Mouse (Mus musculus): ENCODE measurements around the gene Bex3. TPM values are rescaled to one million over a fixed set of nuclear protein-coding genes. Genes with fewer than 3 reads are reported as not detected.
A peak's percentile ranks its signal among the peaks of the same experiment; 100 is the strongest.
"Not testable (repeated sequence)": the region's sequence is repeated elsewhere in the genome, so short reads cannot be mapped to it uniquely, and the experiment has no call there.

Bex3 gene
- polyA plus RNA-seq, 1 experiment from 2014 or later = 632 TPM

DNA sequence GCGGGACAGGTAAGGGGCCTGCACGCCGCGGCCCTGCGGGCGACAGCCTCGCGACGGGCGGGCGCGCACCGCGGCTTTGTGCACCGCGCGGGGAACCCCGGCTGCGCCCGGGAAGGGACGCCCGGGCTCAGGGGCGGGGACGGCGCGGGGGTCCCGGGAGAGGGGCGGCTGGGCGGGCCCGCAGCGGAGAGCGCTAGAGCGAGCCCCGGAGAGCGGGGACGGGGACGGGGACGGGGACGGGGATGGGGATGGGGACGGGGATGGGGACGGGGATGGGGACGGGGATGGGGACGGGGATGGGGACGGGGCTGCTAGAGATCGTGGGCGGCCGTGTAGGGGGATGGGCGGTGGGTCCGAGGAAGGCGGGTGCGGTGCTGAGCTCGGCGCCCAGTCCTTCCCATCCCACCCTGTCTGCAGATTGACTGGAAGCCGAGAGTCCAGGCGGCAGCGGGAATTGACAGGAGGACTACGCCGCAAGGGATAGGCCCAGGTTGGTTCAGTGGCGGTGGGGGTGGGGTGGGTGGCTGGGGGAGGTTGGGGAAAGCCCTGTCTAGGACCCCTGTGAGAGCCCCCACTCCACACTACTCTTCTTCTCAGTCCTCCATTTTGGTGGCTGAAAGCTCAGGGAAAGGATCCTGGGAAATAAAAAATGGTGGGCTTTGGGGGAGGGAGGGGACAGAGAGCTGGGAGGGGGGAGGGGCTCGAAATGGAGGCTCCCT, 499 bp downstream of the Bex3 start:
- peak overlapping the region; percentile 61 for H3K27ac ChIP-seq

DNA sequence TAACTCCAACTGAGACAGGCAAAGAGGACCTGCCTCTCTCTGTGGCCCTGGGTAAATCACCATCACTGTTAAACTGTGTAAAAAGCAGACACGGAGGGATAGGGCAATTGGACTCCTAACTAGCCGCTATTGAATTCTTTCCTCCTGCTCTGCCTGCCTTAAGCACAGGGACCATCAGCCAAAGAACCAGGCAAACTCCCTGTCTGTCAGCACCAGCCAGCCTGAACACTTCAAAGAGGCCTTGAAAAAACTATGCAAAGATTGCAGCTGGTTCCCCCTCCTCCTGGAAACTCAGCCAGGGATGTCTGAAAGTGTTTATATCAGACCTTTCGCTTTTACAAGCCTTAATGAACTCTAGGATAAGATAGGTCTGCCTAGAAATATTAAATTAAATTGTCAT, 4.5 kb downstream of the Bex3 start:
- no peaks in the 10 kb centered on the region; the same call in 1 of the 2 replicates for H3K36me3 ChIP-seq (replicated peaks)
- peaks cover 10% of the 10 kb centered on the region for H3K27me3 ChIP-seq
- H3K4me1 ChIP-seq = peaks cover 12% of the 10 kb centered on the region
- no peaks in the 10 kb centered on the region for H3K9me3 ChIP-seq
- H3K27ac ChIP-seq = peak overlapping the region; percentile 59; the same call in 1 of the 2 replicates
- no peak overlapping the region for H3K9ac ChIP-seq
- H3K4me2 ChIP-seq = no peak overlapping the region
- WGBS = 21% methylated on average over 3 of the region's 3 CpGs
- no peak for ATAC-seq (ENCODE audit: low FRiP score)
- no peak overlapping the region for H3K4me3 ChIP-seq (replicated peaks)

More for the DNA sequence above, 499 bp downstream of the Bex3 start:
- H3K36me3 ChIP-seq (replicated peaks); H3K9me3 ChIP-seq; H3K27me3 ChIP-seq: not testable (repeated sequence)
- Histone ChIP-seq H3K4me3 (replicated peaks) (peak overlapping the region; percentile 43), H3K4me2 (peak overlapping the region; percentile 52), H3K4me1 (peaks cover 12% of the 10 kb centered on the region), H3K9ac (peak overlapping the region; percentile 54)
- ATAC-seq (ENCODE audit: low FRiP score) = peak; percentile 52
- 13% methylated on average over 3 of the region's 60 CpGs for WGBS

DNA sequence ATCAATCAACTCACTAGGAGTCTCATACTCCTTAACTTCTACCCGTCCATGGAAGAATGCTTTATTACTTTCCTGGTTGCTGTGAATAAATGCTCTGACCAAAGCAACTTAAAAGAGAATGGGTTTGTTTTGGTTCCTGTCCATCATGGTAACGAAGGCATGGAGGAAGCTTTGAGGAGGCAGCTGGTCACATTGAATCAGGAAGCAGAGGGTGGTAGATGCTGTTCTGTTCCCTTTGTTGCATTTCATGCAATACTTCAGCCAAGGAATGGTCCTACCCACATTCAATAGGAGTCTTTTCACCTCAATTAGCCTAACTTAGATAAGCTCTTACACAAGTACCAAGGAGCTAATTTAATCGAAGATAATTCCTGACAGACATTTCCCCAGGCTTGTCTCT, 5.3 kb downstream of the Bex3 start:
- Histone ChIP-seq H3K9me3 (no peaks in the 10 kb centered on the region), H3K27ac (no peak overlapping the region), H3K9ac (no peak overlapping the region), H3K4me3 (replicated peaks) (no peak overlapping the region), H3K4me1 (peaks cover 12% of the 10 kb centered on the region), H3K4me2 (no peak overlapping the region), H3K27me3 (peaks cover 10% of the 10 kb centered on the region), H3K36me3 (replicated peaks) (no peaks in the 10 kb centered on the region; the same call in 1 of the 2 replicates)
- 27% methylated on average over 3 of the region's 3 CpGs for WGBS
- ATAC-seq (ENCODE audit: low FRiP score) = peak; percentile 76; the same call in 1 of the 2 replicates

DNA sequence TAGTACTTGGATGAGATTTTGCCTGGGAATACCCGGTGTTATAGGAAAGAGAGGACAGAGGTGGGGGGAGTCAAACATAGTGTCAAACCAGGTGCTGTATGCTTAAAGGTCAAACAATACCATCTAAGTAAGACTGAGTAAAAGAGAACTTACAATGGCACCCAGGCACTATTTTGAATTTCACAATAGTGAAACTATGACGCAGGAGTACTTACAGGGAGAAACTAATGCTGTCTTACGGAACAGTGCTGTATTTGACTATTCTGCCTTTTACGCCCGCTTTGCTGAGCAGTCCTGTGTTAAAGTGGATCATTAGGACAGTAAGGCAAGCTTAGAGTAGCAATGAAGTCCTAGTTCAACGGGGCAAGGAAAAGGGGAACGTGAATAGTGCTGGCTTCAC, 7.5 kb downstream of the Bex3 start:
- H3K27me3 ChIP-seq = peaks cover 13% of the 10 kb centered on the region
- no peaks in the 10 kb centered on the region; the same call in 1 of the 2 replicates for H3K4me1 ChIP-seq
- H3K4me2 ChIP-seq = no peak overlapping the region
- 75% methylated on average over 7 of the region's 7 CpGs for WGBS
- no peak overlapping the region for H3K27ac ChIP-seq
- H3K9me3 ChIP-seq = no peaks in the 10 kb centered on the region
- no peak overlapping the region for H3K9ac ChIP-seq
- no peak for ATAC-seq (ENCODE audit: low FRiP score)
- no peak overlapping the region for H3K4me3 ChIP-seq (replicated peaks)
- H3K36me3 ChIP-seq (replicated peaks) = no peaks in the 10 kb centered on the region

DNA sequence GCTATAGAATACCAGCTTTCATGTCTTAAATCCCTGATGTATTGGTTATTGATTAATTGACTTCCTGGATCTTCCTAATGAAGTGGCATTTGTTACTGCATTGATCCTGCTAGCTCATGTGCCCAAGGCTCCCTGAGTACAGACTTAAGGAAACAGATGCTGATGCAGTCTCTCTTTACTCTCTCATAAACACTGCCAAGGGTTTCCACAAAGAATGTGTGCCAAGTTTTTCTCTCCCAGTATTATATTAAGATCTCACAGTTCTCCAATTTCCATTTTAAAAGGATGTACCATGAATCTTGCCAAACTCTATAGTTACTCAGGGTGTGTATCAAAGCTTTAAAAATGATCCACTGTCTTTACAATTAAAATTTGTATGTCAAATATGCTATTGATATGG, 8.3 kb downstream of the Bex3 start:
- H3K4me1 ChIP-seq = no peaks in the 10 kb centered on the region; the same call in 1 of the 2 replicates
- no peaks in the 10 kb centered on the region for H3K9me3 ChIP-seq
- H3K27ac ChIP-seq = no peak overlapping the region
- no peak for ATAC-seq (ENCODE audit: low FRiP score)
- peaks cover 13% of the 10 kb centered on the region for H3K27me3 ChIP-seq
- H3K4me3 ChIP-seq (replicated peaks) = no peak overlapping the region
- no peak overlapping the region for H3K4me2 ChIP-seq
- H3K9ac ChIP-seq = no peak overlapping the region
- no peaks in the 10 kb centered on the region for H3K36me3 ChIP-seq (replicated peaks)

DNA sequence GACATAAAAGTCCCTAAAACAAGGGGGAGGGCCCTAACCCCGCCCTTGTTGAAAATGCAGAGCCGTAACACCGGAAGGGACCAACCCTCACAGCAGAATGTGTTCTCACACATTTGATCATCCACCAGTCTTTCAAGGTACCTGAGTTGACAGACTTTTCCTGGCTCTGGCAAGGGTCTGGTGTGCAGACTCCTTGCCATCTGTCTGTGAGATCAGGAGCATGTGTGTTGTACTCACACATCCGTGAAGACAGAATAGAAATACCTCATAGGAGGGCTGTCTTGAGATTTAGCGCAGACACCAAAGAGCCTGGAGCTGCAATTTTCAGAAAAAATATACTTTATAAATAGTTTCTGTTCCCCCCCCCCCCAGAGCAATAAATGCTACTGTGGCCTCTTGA, 9.4 kb downstream of the Bex3 start:
- H3K4me1 ChIP-seq = no peaks in the 10 kb centered on the region; the same call in 1 of the 2 replicates
- no peak for ATAC-seq (ENCODE audit: low FRiP score)
- no peak overlapping the region for H3K27ac ChIP-seq

DNA sequence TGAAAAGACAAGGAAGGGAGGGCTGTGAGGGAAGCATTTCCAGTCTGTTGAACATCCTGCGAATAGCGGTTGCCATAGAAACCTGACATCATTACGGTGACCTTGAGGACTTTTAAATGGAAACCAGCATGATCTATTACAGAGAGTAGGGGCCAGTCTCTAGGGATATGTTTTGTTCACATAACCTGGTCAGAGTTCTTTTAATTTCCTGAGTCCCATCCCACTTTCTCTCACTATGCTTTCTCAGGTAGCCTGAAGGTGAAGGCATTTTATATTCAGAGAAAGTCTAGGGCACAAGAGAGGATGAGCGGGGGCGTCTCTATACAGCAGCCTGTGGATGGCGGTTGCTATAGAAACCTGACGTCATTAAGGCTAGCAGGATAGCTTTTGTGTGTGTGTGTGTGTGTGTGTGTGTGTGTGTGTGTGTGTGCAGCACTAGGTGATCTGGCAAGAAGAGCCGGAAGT, 20.8 kb downstream of the Bex3 start:
- Histone ChIP-seq H3K36me3 (replicated peaks) (no peaks in the 10 kb centered on the region), H3K4me3 (replicated peaks) (no peak overlapping the region), H3K27ac (peak overlapping the region; percentile 50; the same call in 1 of the 2 replicates), H3K4me1 (no peaks in the 10 kb centered on the region), H3K4me2 (peak overlapping the region; percentile 39), H3K27me3 (no peaks in the 10 kb centered on the region), H3K9ac (no peak overlapping the region), H3K9me3 (no peaks in the 10 kb centered on the region)
- ATAC-seq (ENCODE audit: low FRiP score) = peak; percentile 98
- WGBS = 15% methylated on average over 8 of the region's 8 CpGs

More for the DNA sequence above, 9.4 kb downstream of the Bex3 start:
- H3K27me3 ChIP-seq = peaks cover 13% of the 10 kb centered on the region
- H3K36me3 ChIP-seq (replicated peaks) = no peaks in the 10 kb centered on the region
- no peak overlapping the region for H3K4me2 ChIP-seq
- no peak overlapping the region for H3K9ac ChIP-seq
- 72% methylated on average over 5 of the region's 5 CpGs for WGBS
- H3K4me3 ChIP-seq (replicated peaks) = no peak overlapping the region
- H3K9me3 ChIP-seq = no peaks in the 10 kb centered on the region

DNA sequence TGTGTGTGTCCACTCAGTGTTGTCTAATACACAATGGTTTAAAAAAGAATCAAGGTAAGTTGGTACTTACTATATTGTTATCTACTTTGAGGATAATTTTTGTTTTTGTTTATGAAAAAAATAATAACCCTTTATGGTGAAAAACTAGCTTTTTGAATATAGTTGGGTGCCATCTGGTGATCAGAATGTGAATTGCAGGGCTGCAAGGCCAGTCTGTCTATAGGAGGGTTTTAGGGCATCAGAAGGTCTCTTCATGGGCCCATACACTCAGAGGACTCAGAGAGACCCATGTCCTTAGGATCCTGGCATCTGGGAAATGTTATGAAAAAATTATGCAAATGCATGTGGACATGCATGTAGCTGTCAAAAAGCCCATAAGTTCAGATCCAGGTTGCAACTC, 34.2 kb downstream of the Bex3 start:
- no peak overlapping the region for H3K27ac ChIP-seq
- no peak overlapping the region for H3K4me3 ChIP-seq (replicated peaks)
- no peaks in the 10 kb centered on the region for H3K27me3 ChIP-seq
- no peak overlapping the region for H3K9ac ChIP-seq
- no peak for ATAC-seq (ENCODE audit: low FRiP score)
- no peaks in the 10 kb centered on the region for H3K9me3 ChIP-seq
- H3K4me2 ChIP-seq = no peak overlapping the region
- no peaks in the 10 kb centered on the region for H3K4me1 ChIP-seq
- H3K36me3 ChIP-seq (replicated peaks) = no peaks in the 10 kb centered on the region

DNA sequence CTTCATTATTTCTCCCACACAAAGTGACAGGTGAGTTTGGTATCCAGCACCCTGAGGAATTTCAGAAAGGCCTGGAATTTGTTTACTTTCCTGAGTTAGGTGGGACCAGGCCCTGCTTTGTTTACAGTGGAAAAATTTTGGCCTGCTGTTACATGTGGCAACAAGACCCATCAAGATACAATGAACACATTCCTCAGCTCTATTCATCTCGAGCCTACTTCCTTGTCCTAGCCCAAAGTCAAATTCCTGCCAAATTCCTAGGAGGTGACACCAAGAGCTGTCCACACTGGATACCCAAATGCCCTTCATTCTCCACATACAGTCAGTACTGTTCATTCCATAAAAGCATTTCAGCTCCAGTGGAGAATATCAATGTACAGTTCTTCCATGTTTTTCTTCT, 36.1 kb downstream of the Bex3 start:
- no peak overlapping the region for H3K27ac ChIP-seq
- no peak overlapping the region for H3K9ac ChIP-seq
- H3K4me2 ChIP-seq = no peak overlapping the region
- no peaks in the 10 kb centered on the region for H3K27me3 ChIP-seq
- WGBS = 43% methylated on average over 1 of the region's 1 CpGs
- H3K9me3 ChIP-seq = no peaks in the 10 kb centered on the region
- no peak overlapping the region for H3K4me3 ChIP-seq (replicated peaks)
- no peaks in the 10 kb centered on the region for H3K36me3 ChIP-seq (replicated peaks)
- ATAC-seq (ENCODE audit: low FRiP score) = no peak
- no peaks in the 10 kb centered on the region for H3K4me1 ChIP-seq

DNA sequence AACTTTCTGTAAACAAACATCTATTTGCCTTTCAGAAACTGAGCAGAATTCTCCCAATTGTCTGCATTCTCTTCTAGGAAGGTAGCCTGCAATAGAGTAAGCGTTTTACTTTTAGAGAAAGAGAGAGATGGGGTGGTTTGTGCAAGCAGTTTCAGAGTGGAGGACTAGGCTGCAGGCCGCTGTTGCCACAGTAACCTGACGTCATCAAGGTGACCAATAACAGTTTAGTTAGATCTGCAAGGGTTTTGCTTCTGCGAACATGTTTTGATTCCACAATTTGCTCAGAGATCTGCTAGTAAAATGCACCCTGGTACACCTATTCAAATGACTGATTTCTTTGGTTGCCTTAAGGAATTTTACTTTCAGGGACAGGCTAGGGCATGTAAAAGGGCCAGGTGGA, 43.2 kb downstream of the Bex3 start:
- Histone ChIP-seq H3K9ac (no peak overlapping the region), H3K9me3 (no peaks in the 10 kb centered on the region), H3K4me3 (replicated peaks) (no peak overlapping the region), H3K4me2 (peak overlapping the region; percentile 29; the same call in 1 of the 2 replicates), H3K36me3 (replicated peaks) (no peaks in the 10 kb centered on the region), H3K4me1 (peaks cover 5% of the 10 kb centered on the region; the same call in 1 of the 2 replicates), H3K27me3 (0 out of 2 replicates have a peak, but pooled peaks cover 2% of the 10 kb centered on the region), H3K27ac (no peak overlapping the region)
- ATAC-seq (ENCODE audit: low FRiP score) = peak; percentile 83; the same call in 1 of the 2 replicates
- 33% methylated on average over 4 of the region's 4 CpGs for WGBS

DNA sequence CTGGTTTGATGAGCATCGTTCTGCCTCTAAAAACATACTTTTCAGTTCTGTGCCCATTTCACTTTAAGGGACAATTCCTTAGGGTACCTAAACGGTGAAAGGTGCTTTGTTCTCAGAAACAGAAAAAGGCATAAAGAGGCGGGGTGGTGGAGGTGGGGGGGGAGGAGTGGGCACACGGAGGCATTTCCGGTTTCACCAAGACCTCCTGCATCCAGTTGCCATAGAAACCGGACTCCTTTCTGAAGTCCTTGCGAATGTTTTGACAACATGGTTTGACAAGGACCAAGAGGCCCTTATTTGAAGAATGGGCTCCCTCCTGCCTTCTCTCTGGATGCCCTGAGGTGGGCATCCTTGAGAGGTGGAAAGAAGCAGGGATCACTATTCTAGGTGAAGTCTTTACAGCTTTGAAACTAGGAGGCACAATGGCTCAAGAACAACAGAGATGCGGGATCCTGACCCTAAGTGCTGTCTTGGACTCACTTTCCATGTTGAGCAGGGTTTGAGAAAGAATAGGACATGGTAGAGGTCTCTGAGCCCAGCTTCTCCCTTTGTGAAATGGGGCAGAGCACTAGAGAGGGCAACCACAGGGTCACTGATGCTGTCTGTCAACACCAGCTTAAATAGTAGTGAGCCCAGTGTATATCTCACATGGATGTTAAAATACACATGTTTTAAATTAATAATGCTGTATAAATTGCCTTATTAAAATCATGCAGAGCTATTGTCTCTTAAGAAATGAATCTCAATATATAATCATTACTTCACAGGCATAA, 43.9 kb downstream of the Bex3 start:
- Histone ChIP-seq H3K36me3 (replicated peaks) (no peaks in the 10 kb centered on the region), H3K4me1 (peaks cover 5% of the 10 kb centered on the region; the same call in 1 of the 2 replicates), H3K4me2 (peak overlapping the region; percentile 29), H3K9ac (no peak overlapping the region), H3K4me3 (replicated peaks) (no peak overlapping the region), H3K27me3 (0 out of 2 replicates have a peak, but pooled peaks cover 2% of the 10 kb centered on the region), H3K27ac (no peak overlapping the region), H3K9me3 (no peaks in the 10 kb centered on the region)
- 25% methylated on average over 8 of the region's 8 CpGs for WGBS
- peak; percentile 55; the same call in 1 of the 2 replicates for ATAC-seq (ENCODE audit: low FRiP score)

DNA sequence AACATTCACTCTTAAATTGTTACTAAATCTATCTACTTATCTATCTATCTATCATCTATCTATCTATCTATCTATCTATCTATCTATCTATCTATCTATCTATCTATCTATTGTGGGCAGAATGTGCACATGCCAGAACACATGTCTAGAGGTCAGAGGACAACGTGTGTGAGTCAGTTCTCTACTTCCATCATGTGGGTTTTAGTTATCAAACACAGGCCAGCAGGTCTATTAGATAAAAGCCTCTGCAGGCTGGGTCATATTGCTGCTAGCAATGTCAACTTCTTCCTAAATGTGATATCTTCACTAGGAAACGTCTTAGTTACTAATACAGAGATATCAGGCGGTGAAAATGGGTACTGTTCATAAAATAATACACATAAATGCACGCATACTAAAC, 49.9 kb downstream of the Bex3 start:
- H3K4me1 ChIP-seq = no peaks in the 10 kb centered on the region
- no peak overlapping the region for H3K9ac ChIP-seq
- H3K4me3 ChIP-seq (replicated peaks) = no peak overlapping the region
- H3K9me3 ChIP-seq = no peaks in the 10 kb centered on the region
- H3K27ac ChIP-seq = no peak overlapping the region
- H3K27me3 ChIP-seq = no peaks in the 10 kb centered on the region
- ATAC-seq (ENCODE audit: low FRiP score) = no peak
- no peak overlapping the region for H3K4me2 ChIP-seq
- no peaks in the 10 kb centered on the region for H3K36me3 ChIP-seq (replicated peaks)
- WGBS = 69% methylated on average over 4 of the region's 4 CpGs
